Mouse (Mus musculus): ENCODE measurements at regions not wholly inside any gene's neighbourhood (a gene's known extent, or its start where the extent isn't known, plus 50 kb on each side); places are given as distances from the start of the nearest gene placed in this dataset.
"Not testable (repeated sequence)": the region's sequence is repeated elsewhere in the genome, so short reads cannot be mapped to it uniquely, and the experiment has no call there.

DNA sequence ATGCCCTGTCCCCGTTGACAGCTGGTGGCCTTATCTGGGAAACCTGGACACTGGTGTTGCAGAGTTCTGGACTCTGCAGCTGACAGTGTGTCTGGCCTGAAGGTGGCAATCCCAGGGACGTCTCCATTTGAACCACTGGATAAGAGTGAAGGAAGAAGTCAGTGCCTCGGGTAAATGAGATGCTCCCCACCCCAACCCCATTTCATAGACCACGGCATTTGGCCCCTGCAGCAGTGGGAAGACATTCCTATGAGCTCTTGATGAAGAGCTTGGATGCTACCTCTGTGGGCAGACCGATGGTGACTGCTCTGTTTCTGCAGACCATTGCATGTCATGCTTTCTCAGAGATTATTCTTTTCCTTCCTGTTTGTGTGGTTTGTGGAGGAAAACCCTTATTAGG is 191.9 kb downstream of the Gm5114 start:
- DNase-seq: not testable (repeated sequence)

- DNase-seq: peak in 1 of 2 experiments; percentile 1
Measured at GRCm38 (mm10) chr7:39204946-39205345, 208.0 kb downstream of the Gm5114 start.
